Mouse (Mus musculus): ENCODE data around the gene Tmem242.

DNA sequence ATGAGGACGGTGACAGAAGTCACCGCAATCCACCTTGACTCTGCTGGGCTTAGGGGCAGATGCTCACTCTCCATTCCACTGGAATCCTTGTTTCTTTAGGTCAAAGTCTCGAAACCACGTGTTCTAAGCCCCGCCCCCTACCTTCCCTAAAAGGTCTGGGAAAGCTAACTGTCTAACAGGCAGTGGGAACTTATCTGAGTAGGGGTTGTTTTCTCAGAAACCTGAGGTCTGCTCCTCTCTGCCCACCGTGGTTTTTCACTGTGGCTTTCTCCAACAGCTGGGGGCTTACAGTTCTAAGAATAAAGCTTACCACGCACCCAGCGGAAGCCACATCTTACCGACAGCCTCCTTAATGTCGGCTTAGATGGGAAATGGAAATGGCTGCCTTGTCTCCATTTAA lies 33.5 kb downstream of the Tmem242 start:
- TF ChIP-seq CTCF (IDR thresholded peaks at IDR 0.05; ENCODE audit: low read depth), result no peak
- TF ChIP-seq EP300 (IDR thresholded peaks at IDR 0.05; ENCODE audit: low read depth), result no peak

All from liver, postnatal 0 days (tissue).